Comparison of ENCODE assay signal across 15 mouse cellular contexts in genomic region chr11:115971016-115971415, GRCm38 (mm10). TPM values are rescaled to one million over a fixed set of nuclear protein-coding genes. Genes with fewer than 3 reads are reported as not detected.
DNase-seq lines count a peak whose midpoint lies in the region; ATAC-seq and TF ChIP-seq lines count a peak whose summit lies in the region.
"Had no signal": no experiment of that assay in that cellular context is flagged by ENCODE, and none has a peak within 500 bp of the region (broad histone marks: within the 10 kb centered on the region; RNA-seq: fewer than 3 reads in every experiment).

No protein-coding gene starts in this region.

- no peak for TF ChIP-seq EP300 in MEL (IDR thresholded peaks at IDR 0.05; ENCODE audit: low read depth in 1 of 2, low read length in 2 of 2)

- H3K9me3 ChIP-seq in MEL (replicated peaks; ENCODE audit: insufficient read depth, low read length), result no peaks in the 10 kb centered on the region
- H3K9me3 ChIP-seq in intestine, embryonic 14.5 days (ENCODE audit: control insufficient read depth, low read length), result no peaks in the 10 kb centered on the region
- H3K9me3 ChIP-seq in kidney, postnatal 0 days (replicated peaks; ENCODE audit: low read length), result no peaks in the 10 kb centered on the region
- H3K9me3 ChIP-seq: G1E; hindbrain, embryonic 13.5 days had no signal

- H3K27me3 ChIP-seq in MEL (ENCODE audit: control insufficient read depth in 1 of 2, insufficient read depth in 2 of 2, low read length in 2 of 2), result no peaks in the 10 kb centered on the region
- H3K27me3 ChIP-seq in intestine, embryonic 14.5 days (replicated peaks; ENCODE audit: control insufficient read depth, insufficient read depth, low read length), result peaks cover 21% of the 10 kb centered on the region
- 0 out of 2 replicates have a peak, but pooled peaks cover 3% of the 10 kb centered on the region for H3K27me3 ChIP-seq in kidney, postnatal 0 days (ENCODE audit: insufficient read depth, low read length)

- H3K36me3 ChIP-seq in MEL (ENCODE audit: control insufficient read depth in 1 of 2, insufficient read depth in 2 of 2, low read length in 2 of 2), result peaks cover 0 to 10% of the 10 kb centered on the region in 2 experiments; a peak in 2 of 4 replicates
- peaks cover 8% of the 10 kb centered on the region for H3K36me3 ChIP-seq in intestine, embryonic 14.5 days (ENCODE audit: control insufficient read depth, insufficient read depth, low read length)
- H3K36me3 ChIP-seq in kidney, postnatal 0 days (ENCODE audit: insufficient read depth, low read length), result peaks cover 9% of the 10 kb centered on the region; the same call in 1 of the 2 replicates

- 62% methylated on average over 6 of the region's 6 CpGs for WGBS in intestine, embryonic 14.5 days
- 61% methylated on average over 6 of the region's 6 CpGs for WGBS in kidney, postnatal 0 days

- no peak overlapping the region for H3K4me2 ChIP-seq in intestine, embryonic 14.5 days (ENCODE audit: low read length)
- H3K4me2 ChIP-seq in kidney, postnatal 0 days (ENCODE audit: low read length), result no peak overlapping the region
- H3K4me2 ChIP-seq: hindbrain, embryonic 13.5 days; liver, embryonic 11.5 days had no signal

- no peak overlapping the region for H3K4me3 ChIP-seq in MEL (ENCODE audit: control insufficient read depth in 1 of 2, insufficient read depth in 1 of 2, low read depth in 2 of 2, low read length in 2 of 2)
- no peak overlapping the region for H3K4me3 ChIP-seq in intestine, embryonic 14.5 days (ENCODE audit: low read depth, low read length)
- no peak overlapping the region for H3K4me3 ChIP-seq in kidney, postnatal 0 days (replicated peaks; ENCODE audit: low read depth, low read length)
- H3K4me3 ChIP-seq: hindbrain, embryonic 13.5 days; layer of hippocampus, adult 2 months had no signal

- no peak for TF ChIP-seq RAD21 in MEL (IDR thresholded peaks at IDR 0.05; ENCODE audit: low read depth, low read length)

- no peak for DNase-seq in MEL (ENCODE audit: low read depth, low spot score)
- DNase-seq in intestine, embryonic 14.5 days (ENCODE audit: low spot score), result no peak
- peak; percentile 18 for DNase-seq in kidney, postnatal 0 days (ENCODE audit: low spot score)
- peak; percentile 55 for DNase-seq in yolk sac, embryonic 10.5 days (ENCODE audit: low spot score)
- no peak for DNase-seq in embryo, embryonic 9.5 days (ENCODE audit: extremely low spot score)
- DNase-seq in cerebellum, adult 9-11 months, result no peak
- no peak for DNase-seq in right cerebral cortex, postnatal 36 days (ENCODE audit: low spot score in 2 of 2)
- DNase-seq: adrenal gland, adult 8-10 months; heart, adult 11 months; thymus, postnatal 14 days had no signal

- no peak for TF ChIP-seq CTCF in MEL (IDR thresholded peaks at IDR 0.05 in 2 of 3, conservative IDR thresholded peaks at IDR 0.05 in 1 of 3; ENCODE audit: control insufficient read depth in 1 of 3, insufficient read depth in 1 of 3, low read depth in 2 of 3, low read length in 3 of 3, poor library complexity in 1 of 3, severe bottlenecking in 1 of 3)
- no peak for TF ChIP-seq CTCF in kidney, postnatal 0 days (IDR thresholded peaks at IDR 0.05; ENCODE audit: low read depth)

- H3K4me1 ChIP-seq in MEL (ENCODE audit: control insufficient read depth in 1 of 2, insufficient read depth in 2 of 2, low read length in 2 of 2), result peaks cover 0 to 14% of the 10 kb centered on the region in 2 experiments; a peak in 3 of 4 replicates
- peaks cover 10% of the 10 kb centered on the region; the same call in 1 of the 2 replicates for H3K4me1 ChIP-seq in intestine, embryonic 14.5 days (replicated peaks; ENCODE audit: control insufficient read depth, insufficient read depth, low read length)
- H3K4me1 ChIP-seq in kidney, postnatal 0 days (replicated peaks; ENCODE audit: insufficient read depth, low read length), result peaks cover 4% of the 10 kb centered on the region; the same call in 1 of the 2 replicates

- H3K79me2 ChIP-seq in MEL (ENCODE audit: control insufficient read depth, insufficient read depth, low read length, poor library complexity), result no peaks in the 10 kb centered on the region

- no peak overlapping the region for H3K9ac ChIP-seq in MEL (ENCODE audit: control insufficient read depth, low read depth, low read length, poor library complexity, severe bottlenecking)
- no peak overlapping the region for H3K9ac ChIP-seq in intestine, embryonic 14.5 days (ENCODE audit: low read length)
- no peak overlapping the region for H3K9ac ChIP-seq in kidney, postnatal 0 days (ENCODE audit: low read depth, low read length)

- 0 out of 2 replicates have a peak, but pooled peaks have one; percentile 49 for ATAC-seq in intestine, embryonic 14.5 days (replicated peaks; ENCODE audit: low FRiP score, low TSS enrichment, low read depth)
- peak; percentile 52 for ATAC-seq in kidney, postnatal 0 days (replicated peaks; ENCODE audit: low FRiP score, low read depth)
- ATAC-seq: lung, postnatal 0 days had no signal

- TF ChIP-seq POLR2A in MEL (IDR thresholded peaks at IDR 0.05; ENCODE audit: control insufficient read depth in 1 of 2, insufficient read depth in 1 of 2, low read depth in 1 of 2, low read length in 2 of 2, poor library complexity in 1 of 2), result no peak

- H3K27ac ChIP-seq in MEL (ENCODE audit: control insufficient read depth, low read depth, low read length), result no peak overlapping the region
- no peak overlapping the region for H3K27ac ChIP-seq in intestine, embryonic 14.5 days (ENCODE audit: low read depth)
- H3K27ac ChIP-seq in kidney, postnatal 0 days, result peak overlapping the region; percentile 81; the same call in 1 of the 2 replicates
- H3K27ac ChIP-seq: hindbrain, embryonic 13.5 days; layer of hippocampus, adult 2 months had no signal

TF ChIP-seq in MEL, 35 proteins besides CTCF, POLR2A, EP300 and RAD21:
- TF ChIP-seq MXI1 (IDR thresholded peaks at IDR 0.05; ENCODE audit: low read depth, low read length), result no peak
- no peak for TF ChIP-seq CHD1 (IDR thresholded peaks at IDR 0.05; ENCODE audit: low read depth, low read length)
- peak; percentile 46; the same call in 1 of the 2 replicates for TF ChIP-seq USF1 (IDR thresholded peaks at IDR 0.05; ENCODE audit: low read depth, low read length)
- no peak for TF ChIP-seq MAZ (IDR thresholded peaks at IDR 0.05; ENCODE audit: low read depth, low read length)
- TF ChIP-seq USF2 (IDR thresholded peaks at IDR 0.05; ENCODE audit: borderline replicate concordance in 1 of 2, insufficient read depth in 1 of 2, low read depth in 1 of 2, low read length in 2 of 2), result no peak
- TF ChIP-seq MAX (IDR thresholded peaks at IDR 0.05; ENCODE audit: low read length), result no peak
- TF ChIP-seq KAT2A (conservative IDR thresholded peaks at IDR 0.05; ENCODE audit: low read depth, low read length), result no peak
- no peak for TF ChIP-seq SIN3A (IDR thresholded peaks at IDR 0.05; ENCODE audit: low read length)

RNA-seq across cellular contexts. Expression of gene Itgb4, which starts 3.5 kb away (rescaled TPM):
- total RNA-seq in MEL (2012; rRNA removed), result 0.39 and 0.69 TPM in 2 replicates
- polyA plus RNA-seq in MEL (2012; ENCODE audit: insufficient read depth in 1 of 2, insufficient read length in 2 of 2, low read depth in 1 of 2, low replicate concordance in 2 of 2, missing spikeins in 1 of 2), result under 1 TPM in 1 of 2 experiments, not detected in 1; 0.85 TPM
- polyA plus RNA-seq in intestine, embryonic 14.5 days (2014; fragmentation: Nextera tagmentation; extraction: Ambion mirVana), result 4.8 and 5.5 TPM in 2 replicates
- polyA plus RNA-seq in kidney, postnatal 0 days (2015; fragmentation: Nextera tagmentation; extraction: Ambion mirVana), result 2.9 and 3.1 TPM in 2 replicates

RNA-seq across cellular contexts. Expression of gene Recql5, which starts 37.7 kb away (rescaled TPM):
- total RNA-seq in MEL (2012; rRNA removed), result 16.7 and 20.3 TPM in 2 replicates
- 10 to 100 TPM in 1 of 2 experiments, not detected in 1; 21.5 TPM for polyA plus RNA-seq in MEL (2012; ENCODE audit: insufficient read depth in 1 of 2, insufficient read length in 2 of 2, low read depth in 1 of 2, low replicate concordance in 2 of 2, missing spikeins in 1 of 2)
- polyA plus RNA-seq in intestine, embryonic 14.5 days (2014; fragmentation: Nextera tagmentation; extraction: Ambion mirVana), result 18.5 and 20.7 TPM in 2 replicates
- 11.1 and 11.7 TPM in 2 replicates for polyA plus RNA-seq in kidney, postnatal 0 days (2015; fragmentation: Nextera tagmentation; extraction: Ambion mirVana)

RNA-seq across cellular contexts. Expression of gene Sap30bp, which starts 37.9 kb away (rescaled TPM):
- total RNA-seq in MEL (2012; rRNA removed), result 51.6 and 69.2 TPM in 2 replicates
- polyA plus RNA-seq in MEL (2012; ENCODE audit: insufficient read depth in 1 of 2, insufficient read length in 2 of 2, low read depth in 1 of 2, low replicate concordance in 2 of 2, missing spikeins in 1 of 2), result 10 to 100 TPM in 1 of 2 experiments, not detected in 1; 49.1 TPM
- 37.3 and 38.6 TPM in 2 replicates for polyA plus RNA-seq in intestine, embryonic 14.5 days (2014; fragmentation: Nextera tagmentation; extraction: Ambion mirVana)
- 37.2 and 40.1 TPM in 2 replicates for polyA plus RNA-seq in kidney, postnatal 0 days (2015; fragmentation: Nextera tagmentation; extraction: Ambion mirVana)

RNA-seq across cellular contexts. Expression of gene Galk1, which starts 41.5 kb away (rescaled TPM):
- 253 and 322 TPM in 2 replicates for total RNA-seq in MEL (2012; rRNA removed)
- 100 to 1,000 TPM in 1 of 2 experiments, not detected in 1; 326 TPM for polyA plus RNA-seq in MEL (2012; ENCODE audit: insufficient read depth in 1 of 2, insufficient read length in 2 of 2, low read depth in 1 of 2, low replicate concordance in 2 of 2, missing spikeins in 1 of 2)
- 235 and 236 TPM in 2 replicates for polyA plus RNA-seq in intestine, embryonic 14.5 days (2014; fragmentation: Nextera tagmentation; extraction: Ambion mirVana)
- polyA plus RNA-seq in kidney, postnatal 0 days (2015; fragmentation: Nextera tagmentation; extraction: Ambion mirVana), result 149 and 156 TPM in 2 replicates

RNA-seq across cellular contexts. Expression of gene H3f3b, which starts 56.7 kb away (rescaled TPM):
- total RNA-seq in MEL (2012; rRNA removed), result 451 and 498 TPM in 2 replicates
- polyA plus RNA-seq in MEL (2012; ENCODE audit: insufficient read depth in 1 of 2, insufficient read length in 2 of 2, low read depth in 1 of 2, low replicate concordance in 2 of 2, missing spikeins in 1 of 2), result 100 to 1,000 TPM in 1 of 2 experiments, 10 to 100 TPM in 1; 96.6 to 767 TPM
- 1,654 and 1,734 TPM in 2 replicates for polyA plus RNA-seq in intestine, embryonic 14.5 days (2014; fragmentation: Nextera tagmentation; extraction: Ambion mirVana)
- polyA plus RNA-seq in kidney, postnatal 0 days (2015; fragmentation: Nextera tagmentation; extraction: Ambion mirVana), result 1,980 and 2,021 TPM in 2 replicates

Comparison
In these comparisons a context has a peak if more than half of its experiments do, and no peak if none do; other contexts are left out.
1. DNase-seq: peak in kidney, postnatal 0 days (single experiment) and yolk sac, embryonic 10.5 days (single experiment); none in MEL (single experiment), intestine, embryonic 14.5 days (single experiment), embryo, embryonic 9.5 days (single experiment), cerebellum, adult 9-11 months (single experiment) and right cerebral cortex, postnatal 36 days (0 of 2).